ENCODE assay signal across 21 mouse cellular contexts in the genomic region with DNA sequence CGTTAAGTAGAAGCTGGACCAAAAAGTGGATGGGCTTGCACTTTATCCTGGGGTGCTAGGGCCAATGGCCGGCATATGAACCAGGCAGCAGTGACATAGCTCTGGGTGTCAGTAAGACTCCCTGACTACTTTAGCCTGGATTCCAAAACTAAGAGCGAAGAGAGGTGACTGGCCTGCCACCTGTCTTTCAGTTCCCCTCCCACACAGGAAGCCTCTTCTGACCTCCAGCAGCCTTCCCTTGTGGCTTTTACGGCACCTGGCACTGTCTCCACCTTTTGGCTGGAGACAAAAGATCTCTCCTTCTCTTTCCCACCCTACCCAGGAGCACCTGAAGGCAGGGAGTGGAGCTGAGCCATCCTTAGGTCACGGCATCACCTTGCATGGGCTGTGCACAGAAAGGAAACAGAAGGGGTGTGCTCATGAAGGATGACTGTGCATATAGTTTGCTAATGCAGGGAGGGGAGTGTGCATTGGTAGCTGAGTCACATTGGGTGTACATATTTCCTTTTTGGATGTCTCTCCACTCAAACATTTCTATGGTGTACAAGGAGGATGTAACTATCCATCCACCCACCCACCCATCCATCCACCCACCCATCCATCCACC. TPM values are rescaled to one million over a fixed set of nuclear protein-coding genes. Genes with fewer than 3 reads are reported as not detected.
"Had no signal": no experiment of that assay in that cellular context is flagged by ENCODE, and none has a peak within 500 bp of the region (broad histone marks: within the 10 kb centered on the region; RNA-seq: fewer than 3 reads in every experiment).

No protein-coding gene starts in this region.

- H3K27ac ChIP-seq: liver, embryonic 15.5 days; lung, embryonic 15.5 days; macrophage; midbrain, embryonic 13.5 days; midbrain, embryonic 15.5 days; neural tube, embryonic 12.5 days had no signal

- H3K4me2 ChIP-seq: liver, embryonic 15.5 days; lung, embryonic 15.5 days; midbrain, embryonic 11.5 days; midbrain, embryonic 13.5 days; midbrain, embryonic 15.5 days; neural tube, embryonic 12.5 days had no signal

- H3K4me1 ChIP-seq: liver, embryonic 15.5 days; lung, embryonic 15.5 days; midbrain, embryonic 13.5 days; midbrain, embryonic 15.5 days; neural tube, embryonic 12.5 days had no signal

- H3K9ac ChIP-seq: liver, embryonic 15.5 days; liver, postnatal 0 days; lung, embryonic 15.5 days; midbrain, embryonic 13.5 days; midbrain, embryonic 15.5 days; neural tube, embryonic 12.5 days had no signal

- H3K9me3 ChIP-seq: liver, embryonic 15.5 days; lung, embryonic 15.5 days; midbrain, embryonic 13.5 days; midbrain, embryonic 15.5 days; neural tube, embryonic 12.5 days had no signal

- H3K4me3 ChIP-seq: liver, embryonic 15.5 days; lung, embryonic 15.5 days; midbrain, embryonic 13.5 days; midbrain, embryonic 15.5 days; neural tube, embryonic 12.5 days had no signal

- H3K36me3 ChIP-seq: liver, embryonic 15.5 days; lung, embryonic 15.5 days; midbrain, embryonic 13.5 days; midbrain, embryonic 15.5 days; neural tube, embryonic 12.5 days had no signal

- DNase-seq: liver, postnatal 0 days; lung, adult 2 months; lung, postnatal 14 days; lung, postnatal 36 days; right cerebral cortex, postnatal 14 days; thymus, adult 18-20 months; thymus, postnatal 14 days; thymus, postnatal 36 days had no signal

- H3K27me3 ChIP-seq: liver, embryonic 15.5 days; lung, embryonic 15.5 days; midbrain, embryonic 13.5 days; midbrain, embryonic 15.5 days; neural tube, embryonic 12.5 days had no signal

- ATAC-seq: liver, postnatal 0 days; lung, postnatal 0 days; midbrain, embryonic 13.5 days; midbrain, embryonic 15.5 days had no signal

RNA-seq across cellular contexts. Expression of a gene that starts 22.5 kb away (rescaled TPM):
- total RNA-seq: monocyte, adult 5-6 weeks; neutrophil, adult 5-6 weeks had no signal

RNA-seq across cellular contexts. Expression of a gene that starts 51.1 kb away (rescaled TPM):
- total RNA-seq: midbrain, postnatal 0 days had no signal
- polyA plus RNA-seq: macrophage; midbrain, embryonic 11.5 days; midbrain, embryonic 13.5 days; midbrain, embryonic 15.5 days; midbrain, postnatal 0 days; neural tube, embryonic 12.5 days; neural tube, embryonic 14.5 days; stomach, embryonic 14.5 days had no signal
